Mouse (Mus musculus) limb, embryonic 11.5 days (tissue): Measurements from ENCODE around the gene Pde10a. TPM values are rescaled to one million over a fixed set of nuclear protein-coding genes. Genes with fewer than 3 reads are reported as not detected.
A peak's percentile ranks its signal among the peaks of the same experiment; 100 is the strongest.

Source experiments
- ATAC-seq: fragments of 200-750 bp; cut with Nextera tagmentation; 2 replicates; pipeline ENCODE4 v1.8.0; 2017; ENCODE audit warnings: low read depth; ENCODE audit not compliant: insufficient number of reproducible peaks, low FRiP score, low TSS enrichment
- DNase-seq: peaks from one replicate; pipeline ENCODE4 v3.0.0-alpha.2; 2015; ENCODE audit warnings: low spot score
- H3K27ac ChIP-seq: fragments of 300-500 bp; sonication (generic); replicated peaks from 2 replicates; pipeline ENCODE4 v1.5.1; 2014; ENCODE audit warnings: low read depth, mild to moderate bottlenecking, low read length
- H3K27me3 ChIP-seq: fragments of 300-500 bp; sonication (generic); 2 replicates; pipeline ENCODE4 v1.6.1; 2014; ENCODE audit warnings: mild to moderate bottlenecking, low read length, mixed read lengths; ENCODE audit not compliant: control insufficient read depth, insufficient read depth
- H3K36me3 ChIP-seq: fragments of 300-500 bp; sonication (generic); 2 replicates; pipeline ENCODE4 v1.6.1; 2014; ENCODE audit warnings: mild to moderate bottlenecking, low read length, moderate library complexity, mixed read lengths; ENCODE audit not compliant: control insufficient read depth, insufficient read depth
- H3K4me1 ChIP-seq: fragments of 300-500 bp; sonication (generic); 2 replicates; pipeline ENCODE4 v1.6.1; 2014; ENCODE audit warnings: low read length, mixed read lengths; ENCODE audit not compliant: control insufficient read depth, insufficient read depth
- H3K4me2 ChIP-seq: fragments of 300-500 bp; sonication (generic); 2 replicates; pipeline ENCODE4 v1.6.1; 2014; ENCODE audit warnings: low read depth, mild to moderate bottlenecking, moderate library complexity; ENCODE audit not compliant: severe bottlenecking
- H3K4me3 ChIP-seq: fragments of 300-500 bp; sonication (generic); 2 replicates; pipeline ENCODE4 v1.5.1; 2014; ENCODE audit warnings: low read depth, low read length
- H3K9ac ChIP-seq: fragments of 300-500 bp; sonication (generic); 2 replicates; pipeline ENCODE4 v1.6.1; 2014; ENCODE audit warnings: mild to moderate bottlenecking, low read length
- H3K9me3 ChIP-seq: fragments of 300-500 bp; sonication (generic); 2 replicates; pipeline ENCODE4 v1.6.1; 2016; ENCODE audit warnings: low read length; ENCODE audit not compliant: control insufficient read depth
- WGBS: fragments of 180-500 bp; shearing (Covaris S2); extraction: QIAGEN DNeasy Blood & Tissue Kit; methylation state at CpG from one replicate; pipeline ENCODE4 v1.1.7; 2014; 5-methylcytosine and 5-hydroxymethylcytosine counted together
- polyA plus RNA-seq: library from polyadenylated mRNA; unstranded; fragments of >200 nt; fragmentation: Nextera tagmentation; extraction: Ambion mirVana; gene quantifications from 2 replicates; pipeline ENCODE4 v1.2.1, GENCODE M21; 2014

Pde10a gene
- polyA plus RNA-seq, 1 experiment from 2014 or later, result 0.77 TPM

- DNase-seq (no peak), ATAC-seq (no peak)
- H3K9ac ChIP-seq, result no peak within 1 kb of the TSS
- H3K4me3 ChIP-seq, result no peak within 1 kb of the TSS
- no peaks in the 10 kb centered on the region for H3K36me3 ChIP-seq
- H3K9me3 ChIP-seq, result no peaks in the 10 kb centered on the region
- no peak within 1 kb of the TSS for H3K4me2 ChIP-seq
- no peaks in the 10 kb centered on the region for H3K4me1 ChIP-seq
- H3K27ac ChIP-seq, result no peak within 1 kb of the TSS
- H3K27me3 ChIP-seq, result no peaks in the 10 kb centered on the region
- WGBS, result 85% methylated on average over 6 of the region's 6 CpGs
These were observed 41.7 kb downstream of the Pde10a start, which contains the start of gene Gm17087 for GRCm38 (mm10) chr17:8566850-8567249. Gene Gm17087, minus strand, starts transcription at chr17:8566950.

DNA sequence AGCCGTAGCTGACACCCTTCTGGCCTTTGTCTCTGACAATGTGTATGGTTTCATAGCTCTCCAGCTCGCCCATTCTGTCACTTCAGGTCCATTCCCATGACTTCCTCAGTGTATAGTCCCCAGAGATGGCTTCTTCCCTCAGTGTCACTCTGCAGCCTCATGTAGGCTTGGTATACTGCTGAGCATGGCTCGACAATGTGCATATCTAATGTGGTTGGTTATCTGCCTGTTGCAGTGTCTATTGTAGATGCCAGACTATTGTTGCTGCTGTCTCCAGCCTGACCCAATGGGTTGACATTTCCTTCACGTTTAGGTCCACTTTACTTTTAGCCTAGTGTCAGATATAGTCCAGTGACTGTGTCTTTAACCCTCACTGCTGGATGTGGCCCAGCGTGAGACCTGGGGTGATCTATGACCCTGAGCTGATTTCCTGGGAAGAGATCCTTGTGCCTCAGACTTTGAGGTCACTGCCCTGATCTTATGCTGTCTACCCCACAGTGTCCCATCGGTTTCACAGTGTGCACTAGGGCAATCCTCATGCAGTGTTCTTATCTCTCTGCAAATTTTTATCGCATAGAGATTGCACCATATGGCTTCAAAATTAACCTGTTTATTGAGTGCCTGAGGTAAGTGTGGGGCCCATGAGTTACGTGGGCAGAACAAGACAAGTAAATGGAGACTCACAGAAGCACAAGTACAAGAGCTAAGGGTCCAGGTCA is 48.5 kb downstream of the Pde10a start:
- ATAC-seq, result no peak
- H3K4me3 ChIP-seq, result no peak overlapping the region
- no peak overlapping the region for H3K9ac ChIP-seq
- no peak overlapping the region for H3K4me2 ChIP-seq
- H3K4me1 ChIP-seq, result no peaks in the 10 kb centered on the region
- H3K27me3 ChIP-seq, result no peaks in the 10 kb centered on the region
- DNase-seq, result no peak
- no peaks in the 10 kb centered on the region for H3K36me3 ChIP-seq
- no peak overlapping the region for H3K27ac ChIP-seq
- no peaks in the 10 kb centered on the region for H3K9me3 ChIP-seq
- WGBS, result 83% methylated on average over 8 of the region's 8 CpGs

GRCm38 (mm10) chr17:8580360-8580759 is 55.2 kb downstream of the Pde10a start:
- DNase-seq, result peak; percentile 38
- WGBS, result 65% methylated on average over 3 of the region's 3 CpGs

DNA sequence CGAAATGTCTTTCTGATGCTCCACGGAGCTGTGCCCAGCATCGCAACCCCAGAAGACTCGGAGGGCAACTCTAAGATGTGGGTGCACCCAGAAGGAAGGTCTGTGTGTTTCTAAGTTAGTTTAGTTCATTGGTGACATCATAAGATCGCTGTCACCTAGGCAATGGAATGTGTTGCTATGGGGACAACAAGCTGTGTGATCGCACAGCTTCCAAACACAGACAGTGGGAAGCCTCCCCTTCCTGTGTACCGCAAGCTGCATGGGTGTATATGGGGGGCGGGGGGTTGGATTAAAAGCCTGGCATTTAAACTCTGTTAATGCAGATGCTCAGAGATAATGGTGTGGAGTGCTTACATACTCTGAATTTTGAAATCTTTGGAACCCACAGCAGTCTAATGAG is 56.4 kb downstream of the Pde10a start:
- no peak for DNase-seq
- H3K9ac ChIP-seq, result no peak overlapping the region
- WGBS, result 82% methylated on average over 8 of the region's 8 CpGs

More at GRCm38 (mm10) chr17:8580360-8580759, 55.2 kb downstream of the Pde10a start:
- Histone ChIP-seq H3K4me1 (no peaks in the 10 kb centered on the region), H3K27ac (no peak overlapping the region), H3K36me3 (no peaks in the 10 kb centered on the region), H3K9ac (no peak overlapping the region), H3K4me2 (no peak overlapping the region), H3K27me3 (no peaks in the 10 kb centered on the region), H3K4me3 (no peak overlapping the region), H3K9me3 (no peaks in the 10 kb centered on the region)
- no peak for ATAC-seq

DNA sequence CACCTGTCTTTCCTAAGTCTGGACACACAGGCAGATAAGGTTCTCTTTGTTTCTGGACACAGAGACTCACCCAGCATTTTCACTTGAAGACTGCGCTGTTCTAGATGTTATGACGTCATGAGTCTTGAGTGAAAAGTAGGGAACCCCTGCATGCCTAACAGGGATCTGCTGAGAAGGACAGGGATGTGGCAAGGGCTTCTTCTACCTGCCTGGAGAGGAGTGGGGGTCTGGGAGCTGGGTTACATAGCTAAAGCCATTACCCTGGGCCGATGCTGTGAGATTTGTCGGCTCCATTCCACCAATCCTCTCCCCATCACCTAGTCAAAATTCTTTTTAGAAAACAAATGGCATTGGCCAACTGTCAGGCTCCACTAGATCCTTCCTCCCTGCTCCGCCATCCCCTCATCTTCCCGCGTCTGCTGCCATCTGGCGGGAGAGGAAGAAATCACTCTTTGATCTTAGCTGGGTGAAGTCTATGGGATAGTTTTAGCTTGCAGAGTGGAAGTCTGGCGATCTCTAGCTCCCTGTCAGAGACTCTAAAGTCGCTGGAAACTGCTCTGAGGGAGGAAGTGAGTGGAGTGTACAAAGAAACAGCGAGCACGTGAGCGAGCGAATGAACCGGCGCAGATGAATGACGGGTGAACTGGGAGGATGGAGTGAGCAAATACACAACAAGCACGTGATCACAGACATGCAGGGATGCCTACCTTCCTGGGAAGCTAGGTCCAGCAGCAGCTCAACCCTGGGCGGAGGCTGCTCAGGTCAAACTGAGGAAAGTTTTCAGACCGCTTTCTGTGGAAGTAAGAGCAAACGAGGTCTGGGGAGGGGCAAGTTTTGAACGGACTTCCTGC is 67.5 kb downstream of the Pde10a start:
- 14% methylated on average over 22 of the region's 22 CpGs for WGBS
- no peak overlapping the region for H3K9ac ChIP-seq
- no peak for ATAC-seq

More for the DNA sequence above, 56.4 kb downstream of the Pde10a start:
- Histone ChIP-seq H3K9me3 (no peaks in the 10 kb centered on the region), H3K4me3 (no peak overlapping the region), H3K4me1 (no peaks in the 10 kb centered on the region), H3K36me3 (no peaks in the 10 kb centered on the region), H3K27ac (no peak overlapping the region), H3K4me2 (no peak overlapping the region), H3K27me3 (no peaks in the 10 kb centered on the region)
- no peak for ATAC-seq

DNA sequence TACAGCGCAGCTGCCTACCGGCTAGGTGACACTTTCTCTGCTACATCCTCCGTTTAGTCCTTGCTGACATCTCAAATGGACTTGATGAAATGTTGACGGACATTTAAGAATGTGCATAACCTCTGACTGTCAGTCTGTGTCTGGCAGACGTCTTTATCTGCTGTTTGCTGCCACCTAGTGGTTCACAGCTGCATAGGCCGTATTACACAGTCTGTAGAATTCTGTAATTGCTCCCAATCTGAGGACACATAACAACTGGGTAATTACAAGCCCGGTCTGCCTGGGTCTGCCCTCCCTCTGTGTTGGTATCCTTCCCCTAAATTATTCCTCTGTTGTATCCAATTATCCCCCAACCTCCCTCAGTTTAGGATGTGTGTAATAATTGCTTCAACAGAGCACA is 72.6 kb downstream of the Pde10a start:
- no peaks in the 10 kb centered on the region for H3K27me3 ChIP-seq
- ATAC-seq, result no peak
- H3K36me3 ChIP-seq, result no peaks in the 10 kb centered on the region
- H3K9ac ChIP-seq, result no peak overlapping the region
- H3K4me3 ChIP-seq, result no peak overlapping the region
- no peak overlapping the region for H3K27ac ChIP-seq
- H3K4me2 ChIP-seq, result no peak overlapping the region
- H3K9me3 ChIP-seq, result no peaks in the 10 kb centered on the region
- no peaks in the 10 kb centered on the region for H3K4me1 ChIP-seq
- 10% methylated on average over 7 of the region's 7 CpGs for WGBS
- DNase-seq, result peak; percentile 77

More for the DNA sequence above, 67.5 kb downstream of the Pde10a start:
- Histone ChIP-seq H3K4me2 (peak overlapping the region; percentile 29; the same call in 1 of the 2 replicates), H3K27me3 (no peaks in the 10 kb centered on the region), H3K27ac (no peak overlapping the region), H3K9me3 (no peaks in the 10 kb centered on the region), H3K4me3 (peak overlapping the region; percentile 15; the same call in 1 of the 2 replicates), H3K36me3 (no peaks in the 10 kb centered on the region), H3K4me1 (no peaks in the 10 kb centered on the region)
- DNase-seq, result peak; percentile 85

DNA sequence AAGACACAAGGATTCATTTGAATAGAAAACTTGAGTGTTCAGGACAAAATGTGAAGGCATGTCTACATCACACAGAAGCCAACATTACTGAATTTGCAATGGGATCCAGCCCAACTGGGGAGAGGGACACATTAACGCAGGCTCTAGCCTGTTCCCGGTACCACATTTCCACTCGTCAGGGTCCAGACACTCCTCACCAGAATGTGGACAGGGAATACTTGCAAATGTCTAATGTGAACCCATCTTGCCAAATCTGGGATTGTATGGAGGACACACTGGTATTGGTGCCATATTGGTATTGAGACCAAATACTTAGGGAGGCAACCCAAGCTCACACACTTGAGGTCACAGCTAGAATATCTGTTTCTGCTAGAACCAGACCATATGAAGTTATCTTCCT is 77.8 kb downstream of the Pde10a start:
- no peak overlapping the region for H3K4me3 ChIP-seq
- no peaks in the 10 kb centered on the region for H3K4me1 ChIP-seq
- H3K27me3 ChIP-seq, result no peaks in the 10 kb centered on the region
- no peak overlapping the region for H3K27ac ChIP-seq
- no peaks in the 10 kb centered on the region for H3K36me3 ChIP-seq
- no peak for DNase-seq
- WGBS, result 89% methylated on average over 3 of the region's 3 CpGs
- H3K9ac ChIP-seq, result no peak overlapping the region
- H3K4me2 ChIP-seq, result no peak overlapping the region
- H3K9me3 ChIP-seq, result no peaks in the 10 kb centered on the region
- no peak for ATAC-seq

- no peak for DNase-seq
- no peak overlapping the region for H3K4me2 ChIP-seq
These were observed 80.7 kb downstream of the Pde10a start for GRCm38 (mm10) chr17:8605921-8606320.

More at GRCm38 (mm10) chr17:8605921-8606320, 80.7 kb downstream of the Pde10a start:
- Histone ChIP-seq H3K9ac (no peak overlapping the region), H3K4me3 (no peak overlapping the region), H3K4me1 (no peaks in the 10 kb centered on the region), H3K27ac (no peak overlapping the region), H3K9me3 (no peaks in the 10 kb centered on the region), H3K27me3 (no peaks in the 10 kb centered on the region), H3K36me3 (no peaks in the 10 kb centered on the region)
- ATAC-seq, result no peak
- WGBS, result 79% methylated on average over 5 of the region's 5 CpGs
